Mouse (Mus musculus) gastrocnemius, adult 8-10 months (tissue): Measurements from ENCODE around the gene Slc6a6. TPM values are rescaled to one million over a fixed set of nuclear protein-coding genes. Genes with fewer than 3 reads are reported as not detected.

Source experiments
- DNase-seq, 2 experiments: peaks; one replicate each; pipeline ENCODE4 v3.0.0; 2022; ENCODE audit warnings: low spot score in 2 of 2
- total RNA-seq, 4 experiments: library from RNA; stranded (reverse); gene quantifications; 2 replicates each; pipeline ENCODE4 v1.2.4; 2022

Slc6a6 gene
- total RNA-seq, 4 experiments from 2014 or later = 66.0 to 81.7 (median 77.6) TPM

DNA sequence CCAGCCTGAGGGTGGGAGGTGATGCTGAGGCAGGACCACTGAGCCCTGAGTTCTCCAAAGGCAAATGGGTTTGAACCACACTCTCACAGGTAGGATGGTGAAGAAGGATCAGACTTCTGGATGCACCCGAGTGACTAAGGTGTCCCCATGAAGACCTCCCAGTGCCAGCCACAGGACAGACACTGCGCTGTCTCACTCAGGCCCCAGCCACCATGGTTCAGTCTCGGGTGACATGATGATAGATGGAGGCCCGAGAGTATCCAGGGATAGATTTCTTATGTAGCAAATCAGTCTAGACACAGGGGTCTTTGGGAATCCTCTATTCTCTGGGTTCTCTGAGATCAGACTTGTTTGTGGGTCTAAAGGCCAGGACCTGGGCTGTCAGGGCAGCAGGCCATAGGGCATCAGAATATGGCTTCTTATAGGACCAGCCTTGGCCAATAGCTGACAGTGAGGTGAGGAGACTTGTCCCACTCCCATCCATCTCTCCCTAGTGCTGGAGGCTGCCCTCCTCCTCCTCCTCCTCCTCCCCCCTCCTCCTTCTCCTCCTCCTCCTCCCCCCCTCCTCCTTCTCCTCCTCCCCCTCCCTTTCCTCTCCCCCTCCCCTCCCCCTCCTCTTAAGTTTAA lies 36.8 kb downstream of the Slc6a6 start:
- DNase-seq = no peak

DNA sequence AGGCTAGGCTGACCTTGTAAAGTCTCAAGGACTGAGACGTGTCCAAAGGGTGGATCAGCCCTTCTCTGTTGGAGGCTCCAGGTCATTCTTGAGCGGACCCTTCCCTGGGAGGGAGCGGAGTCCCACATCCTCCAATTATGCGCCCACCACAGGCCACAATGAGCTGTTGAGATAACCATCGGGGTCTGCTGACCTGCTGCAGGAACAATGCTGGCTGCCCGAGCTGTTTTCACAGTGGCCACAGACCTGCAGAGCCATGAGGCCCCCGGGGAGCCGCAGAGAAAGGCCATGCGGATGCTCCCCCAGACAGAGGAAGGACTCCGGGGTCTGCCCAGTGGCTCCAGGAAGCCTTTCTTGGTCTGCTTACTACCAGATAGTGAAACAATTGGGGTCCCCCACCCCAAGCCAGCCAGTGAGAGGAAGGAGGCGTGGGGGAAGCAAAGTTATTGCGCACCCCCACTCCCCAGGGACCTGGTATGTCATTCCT lies 37.4 kb downstream of the Slc6a6 start:
- no peak for DNase-seq

DNA sequence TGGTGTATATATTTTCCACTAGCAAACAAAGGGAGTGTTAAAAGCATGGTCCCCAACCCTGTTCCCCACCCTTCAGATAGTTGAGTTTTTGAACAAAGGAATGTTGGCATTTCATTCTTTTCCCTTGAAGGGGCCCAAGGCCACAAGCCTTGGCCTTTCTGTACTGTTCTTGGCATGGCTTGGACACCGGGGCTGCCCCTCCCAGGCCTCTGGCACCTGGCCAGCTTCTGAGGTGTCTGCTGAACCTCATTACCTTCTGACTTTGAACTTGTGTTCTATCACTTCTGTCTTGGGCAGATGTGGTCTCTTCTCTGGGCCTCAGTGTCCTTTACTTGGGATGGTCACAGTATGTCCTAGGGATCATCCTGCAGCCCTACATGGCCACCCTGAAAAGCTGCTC lies 43.5 kb downstream of the Slc6a6 start:
- DNase-seq = no peak

DNA sequence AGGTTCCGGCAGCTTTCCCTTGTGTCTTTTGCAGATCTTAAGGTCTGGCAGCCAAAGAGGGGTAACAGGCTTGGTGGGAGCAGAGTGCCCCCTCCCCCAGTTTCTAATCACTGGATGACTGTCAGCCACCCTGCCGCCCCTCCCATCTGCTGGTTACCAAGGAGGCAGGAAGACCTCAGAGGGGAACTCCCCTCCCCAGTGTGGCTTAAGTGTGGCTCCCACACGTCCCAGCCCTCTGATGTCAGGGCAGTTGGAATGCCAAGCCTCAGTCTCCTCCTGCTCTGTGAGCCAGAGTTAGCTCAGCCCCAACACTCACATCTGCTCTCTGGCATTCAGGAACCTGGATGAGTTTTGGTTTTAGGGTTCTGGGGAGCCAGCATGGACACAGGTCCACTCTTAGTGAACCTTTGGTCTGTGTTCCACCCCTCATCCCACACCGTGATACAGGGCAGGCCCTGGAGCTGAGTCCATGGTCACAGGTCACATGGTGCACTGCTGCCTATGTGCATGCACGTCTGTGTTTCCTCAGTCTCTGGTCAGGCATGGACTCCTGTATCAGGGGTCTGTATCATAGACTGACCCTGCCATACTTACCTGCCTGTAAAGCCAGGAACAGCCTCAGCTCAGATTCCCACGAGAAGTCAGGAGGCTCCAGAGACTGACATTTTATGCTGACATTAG lies 45.2 kb downstream of the Slc6a6 start:
- no peak for DNase-seq

DNA sequence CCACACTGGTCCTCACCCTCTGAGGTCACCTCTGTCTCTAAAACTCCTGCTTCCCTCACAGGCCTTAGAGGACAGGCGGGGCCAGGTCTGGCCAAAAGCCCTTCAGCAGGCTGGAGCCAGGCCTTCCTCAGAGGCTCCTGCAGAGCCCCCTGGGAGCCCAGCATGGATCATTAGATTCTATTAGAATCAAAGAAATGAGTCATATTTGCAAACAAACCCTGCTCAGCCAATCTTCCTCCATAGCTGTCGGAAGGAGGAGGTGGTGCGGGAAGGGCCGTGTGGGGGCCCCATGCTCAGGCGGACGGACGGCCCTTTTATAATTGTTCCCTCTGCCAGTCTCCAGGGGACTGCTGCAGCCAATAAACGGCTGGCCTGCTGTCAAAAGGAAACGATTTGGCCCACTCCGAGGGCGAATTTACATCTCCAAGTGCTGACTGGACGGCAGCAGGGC lies 45.8 kb downstream of the Slc6a6 start:
- peak; percentile 84 to 90 for DNase-seq

DNA sequence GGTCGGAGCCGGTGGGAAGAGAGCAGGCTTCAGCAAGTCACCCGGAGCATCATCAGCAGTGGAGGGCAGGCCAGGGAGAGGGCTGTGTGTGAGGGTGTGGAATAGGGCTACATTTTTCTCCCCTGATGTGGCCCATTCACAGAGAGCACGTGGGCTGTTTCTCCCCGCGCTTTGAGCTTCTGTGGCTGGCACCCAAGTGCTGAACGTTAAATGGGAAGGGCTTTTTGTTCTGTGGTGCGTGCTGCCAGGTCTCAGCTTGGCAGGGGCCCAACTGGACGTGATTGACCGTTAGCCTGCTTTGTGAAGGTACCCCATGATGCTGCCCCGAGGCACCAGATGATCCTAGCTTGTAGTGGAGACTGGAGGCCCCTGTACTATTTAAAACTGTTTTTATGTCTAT lies 48.3 kb downstream of the Slc6a6 start:
- DNase-seq = no peak

DNA sequence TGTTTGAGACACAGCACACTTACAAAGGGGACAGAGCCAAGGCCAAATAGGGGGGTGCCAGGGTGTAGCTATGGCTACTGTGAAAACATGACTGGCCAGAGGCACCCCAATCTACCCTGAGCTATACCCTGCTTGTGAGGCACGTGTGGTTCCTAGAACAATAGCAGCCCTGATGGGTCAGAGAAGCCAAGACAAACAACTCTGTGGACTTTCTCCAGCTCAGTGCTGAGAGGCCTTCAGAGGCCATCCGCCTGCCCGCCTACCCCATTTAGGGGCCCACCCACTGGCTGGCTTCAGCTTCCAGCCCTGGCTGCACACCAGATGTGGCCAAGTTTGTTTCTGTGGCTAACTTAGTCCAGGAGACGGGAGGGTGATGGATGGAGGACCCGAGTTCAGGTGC lies 52.6 kb downstream of the Slc6a6 start:
- DNase-seq = peak in 1 of 2 experiments; percentile 40

DNA sequence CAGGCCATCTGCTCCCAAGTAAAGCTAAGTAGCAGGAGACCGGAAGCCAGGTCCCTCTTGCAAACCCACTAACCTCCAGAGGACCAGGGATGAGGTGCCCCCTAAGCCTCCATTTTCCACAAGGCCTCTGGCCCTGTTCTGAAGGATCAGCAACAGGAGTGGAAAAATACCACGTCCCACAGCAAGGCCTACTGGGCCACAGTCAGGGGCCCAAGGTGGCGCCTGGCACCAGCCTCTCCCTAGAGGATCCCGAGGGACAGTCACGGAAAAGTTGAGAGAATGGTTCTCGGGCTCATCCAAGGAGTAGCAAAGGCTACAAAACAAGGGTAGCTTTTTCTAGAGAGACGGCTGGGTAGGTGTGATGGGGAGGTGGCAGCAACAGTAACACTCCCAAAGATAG lies 53.6 kb downstream of the Slc6a6 start:
- DNase-seq = no peak

DNA sequence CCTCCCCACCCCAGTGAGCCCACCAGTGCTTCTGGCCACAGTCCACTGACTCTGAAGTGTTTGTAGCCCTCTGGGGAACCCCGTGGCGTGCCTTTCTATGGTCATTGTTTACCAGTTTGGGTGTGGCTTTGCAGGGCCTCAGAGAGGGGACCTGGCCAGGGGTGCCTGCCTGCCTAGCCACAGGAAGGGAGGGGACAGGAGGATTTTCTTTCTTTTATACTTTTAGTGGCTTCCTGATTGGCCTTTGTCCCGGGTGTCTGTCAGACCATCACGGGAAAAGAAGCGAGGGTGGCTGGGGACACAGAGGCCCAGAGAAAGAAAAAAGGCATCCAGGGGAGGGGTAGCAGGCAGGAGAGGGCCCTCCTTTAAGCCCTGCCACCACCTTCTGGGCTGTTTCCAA lies 54.2 kb downstream of the Slc6a6 start:
- DNase-seq = no peak

DNA sequence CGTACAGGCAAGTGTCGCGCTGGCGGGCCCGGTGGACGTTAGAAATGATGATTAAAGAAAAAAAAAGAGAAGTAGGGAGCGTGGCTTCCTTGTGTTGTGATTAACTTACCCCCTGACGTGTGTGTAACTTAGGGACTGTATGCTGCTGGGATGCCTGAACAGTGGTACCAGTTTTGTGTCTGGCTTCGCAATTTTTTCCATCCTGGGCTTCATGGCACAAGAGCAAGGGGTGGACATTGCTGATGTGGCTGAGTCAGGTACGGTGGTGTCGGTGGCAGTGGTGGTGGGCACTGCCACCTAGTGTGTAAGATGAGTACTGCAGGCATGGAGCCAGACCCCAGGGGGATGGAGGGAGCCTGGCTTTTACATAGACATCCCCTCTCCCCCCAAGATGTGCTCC lies 57.2 kb downstream of the Slc6a6 start:
- DNase-seq = peak; percentile 45 to 53

DNA sequence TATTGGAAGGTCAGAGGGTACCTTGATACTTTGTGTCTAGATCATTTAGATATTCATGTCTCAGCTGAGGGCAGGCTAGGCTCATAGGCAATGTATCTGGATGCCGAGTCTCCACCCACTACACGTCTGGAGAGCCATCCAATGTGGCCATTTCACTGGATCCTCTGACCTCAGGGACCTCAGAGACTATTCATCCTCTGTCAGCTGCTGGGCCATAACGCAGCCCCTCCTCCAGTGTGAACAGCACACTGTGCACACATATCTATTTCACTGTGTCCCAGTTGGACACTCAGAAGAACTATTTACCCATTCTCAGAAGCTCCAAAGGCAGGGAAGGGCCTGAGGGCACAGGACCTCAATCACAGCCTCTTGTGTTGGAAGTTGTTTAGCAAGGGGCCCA lies 58.6 kb downstream of the Slc6a6 start:
- no peak for DNase-seq

DNA sequence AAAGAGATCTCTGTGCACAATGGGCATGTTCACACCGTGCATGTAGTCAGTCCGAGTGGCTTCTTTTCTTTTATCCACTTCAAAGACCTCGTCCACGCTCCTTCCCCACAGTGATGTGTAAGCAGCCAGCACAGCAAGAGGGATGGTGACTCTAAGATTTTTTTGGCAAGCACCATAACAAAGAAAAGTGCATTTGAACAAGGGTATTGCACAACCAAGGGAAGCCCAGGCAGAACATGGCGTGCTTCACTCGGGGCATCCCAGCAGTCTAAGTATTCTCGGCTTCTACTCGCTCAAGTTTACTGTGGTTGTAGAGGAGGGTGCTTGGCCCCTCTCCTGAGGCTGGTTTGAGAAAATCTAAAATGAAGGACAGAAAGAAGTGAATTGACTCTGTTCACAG lies 59.1 kb downstream of the Slc6a6 start:
- DNase-seq = no peak

DNA sequence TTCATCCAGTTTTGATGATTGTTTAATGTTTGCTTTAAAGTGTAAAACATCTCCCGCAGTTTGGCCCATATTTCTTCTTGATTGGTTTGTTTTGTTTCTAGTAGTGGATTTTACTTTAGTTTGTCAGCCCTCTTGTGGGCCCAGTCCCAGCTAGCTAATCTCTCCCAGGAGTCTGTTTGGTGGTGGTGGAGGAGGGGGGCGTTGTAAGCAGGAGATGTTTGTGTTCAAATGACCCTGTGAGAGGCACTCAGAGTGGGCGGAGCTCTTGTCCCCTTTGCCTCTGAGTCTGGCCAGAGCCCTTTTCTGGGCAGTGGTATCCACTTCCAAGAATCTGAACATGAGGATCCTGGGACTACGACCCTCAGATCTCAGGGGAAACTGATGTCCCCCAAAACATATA lies 60.0 kb downstream of the Slc6a6 start:
- no peak for DNase-seq

DNA sequence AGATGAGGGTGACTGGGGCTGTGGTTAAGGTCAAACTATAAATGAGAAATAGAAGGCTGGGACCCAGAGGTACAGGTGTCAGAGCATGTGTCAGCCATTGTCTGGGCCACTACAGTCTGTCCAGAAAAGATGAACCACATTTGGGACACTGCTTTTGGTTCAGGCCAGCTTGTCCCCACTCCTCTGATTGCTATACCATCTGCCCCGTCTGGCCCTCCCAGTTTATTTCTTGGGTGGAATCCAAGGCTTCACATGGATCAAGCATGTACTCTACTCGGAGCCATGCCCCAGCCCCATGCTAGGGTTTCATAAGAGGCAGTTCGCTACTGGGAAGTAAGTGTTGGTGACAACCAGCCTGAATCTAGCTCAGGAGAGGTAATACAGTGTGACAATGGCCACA lies 61.4 kb downstream of the Slc6a6 start:
- no peak for DNase-seq

DNA sequence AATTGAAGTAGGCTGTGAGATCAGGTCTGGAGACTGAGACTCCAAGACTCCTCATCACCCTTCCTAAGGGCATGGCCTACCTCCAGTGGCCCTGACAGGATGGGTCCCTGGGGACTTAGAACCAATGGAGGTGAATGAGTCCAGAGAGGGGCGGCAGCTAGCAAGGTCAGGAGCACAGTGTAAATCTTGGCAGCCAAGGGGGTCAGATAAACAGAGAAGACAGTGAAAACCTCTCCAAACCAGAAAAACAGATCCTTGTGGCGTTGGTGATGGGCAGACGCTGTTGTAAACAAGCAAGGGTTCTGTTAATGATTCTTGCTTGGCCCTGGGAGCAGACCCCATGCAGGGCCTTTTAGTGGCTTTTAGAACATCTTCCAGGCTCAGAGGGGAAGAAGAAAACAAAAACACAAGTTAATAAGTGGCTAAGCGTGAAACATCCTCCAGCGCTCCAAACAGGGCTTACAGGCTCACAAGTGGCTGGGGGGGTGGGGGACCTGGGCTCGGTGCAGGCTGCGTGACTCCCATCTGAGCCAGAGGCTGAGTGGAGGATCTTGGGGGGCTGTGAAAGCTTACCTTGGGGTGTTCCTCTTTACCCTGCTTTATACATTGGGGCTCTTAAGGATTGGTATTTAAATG lies 62.2 kb downstream of the Slc6a6 start:
- no peak for DNase-seq

DNA sequence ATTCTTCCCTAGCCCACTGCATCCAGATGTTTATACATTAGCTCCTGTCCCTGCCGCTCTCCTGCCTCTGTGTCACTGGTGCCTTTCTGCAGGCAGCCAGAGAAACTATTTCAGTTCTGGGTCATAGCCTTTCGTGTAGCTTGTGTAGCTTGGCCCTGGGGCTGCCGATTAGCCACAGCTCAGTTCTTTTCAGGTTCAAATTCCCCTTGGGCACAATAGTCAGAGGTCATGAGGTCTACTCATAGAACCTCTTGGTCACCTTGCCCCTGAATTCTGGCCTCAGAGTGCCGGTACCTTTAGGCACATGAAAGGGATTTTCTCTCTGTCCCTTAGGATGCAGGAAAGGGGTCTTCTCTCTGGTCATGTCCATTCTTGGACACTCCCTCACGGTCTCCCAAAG lies 62.9 kb downstream of the Slc6a6 start:
- DNase-seq = no peak

DNA sequence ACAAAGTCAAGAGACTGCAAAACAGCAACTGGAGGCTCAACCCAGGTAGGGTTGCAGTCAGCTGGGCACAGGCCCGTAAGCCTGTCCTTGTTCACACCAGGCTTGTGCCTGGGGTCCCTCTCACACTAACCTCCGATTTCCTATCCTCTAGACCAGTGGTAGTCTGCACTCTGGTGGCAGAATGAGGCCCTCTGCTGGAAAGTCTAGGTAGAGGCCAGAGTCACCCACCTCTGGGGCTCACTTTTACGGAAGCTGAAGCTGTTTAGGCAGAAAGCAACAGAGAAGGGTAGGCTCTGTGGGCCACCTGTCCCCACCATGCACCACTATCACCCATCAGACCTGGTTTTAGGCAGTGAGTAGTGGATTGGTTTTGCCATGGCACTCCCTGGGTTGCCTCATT lies 67.1 kb downstream of the Slc6a6 start:
- no peak for DNase-seq

DNA sequence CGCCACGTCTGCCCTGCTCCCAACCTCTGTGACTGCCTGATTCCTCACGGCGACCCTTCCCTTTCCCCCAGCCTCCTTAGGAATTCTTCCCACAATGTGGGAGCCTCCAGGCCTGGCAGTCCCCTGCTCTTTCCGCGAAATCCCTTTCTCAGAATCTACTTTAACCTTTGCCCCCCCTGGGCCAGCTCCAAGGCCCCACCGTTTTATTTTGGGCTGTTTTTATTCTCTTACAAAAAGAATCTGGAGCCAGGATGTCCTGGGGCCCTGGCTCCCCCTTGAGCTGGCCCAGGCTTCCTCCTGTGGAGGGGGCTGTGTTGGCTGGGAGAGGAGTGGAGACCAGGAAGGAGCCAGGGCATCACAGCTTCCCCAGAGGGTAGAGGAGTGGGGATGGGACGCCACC lies 69.0 kb downstream of the Slc6a6 start:
- DNase-seq = no peak

DNA sequence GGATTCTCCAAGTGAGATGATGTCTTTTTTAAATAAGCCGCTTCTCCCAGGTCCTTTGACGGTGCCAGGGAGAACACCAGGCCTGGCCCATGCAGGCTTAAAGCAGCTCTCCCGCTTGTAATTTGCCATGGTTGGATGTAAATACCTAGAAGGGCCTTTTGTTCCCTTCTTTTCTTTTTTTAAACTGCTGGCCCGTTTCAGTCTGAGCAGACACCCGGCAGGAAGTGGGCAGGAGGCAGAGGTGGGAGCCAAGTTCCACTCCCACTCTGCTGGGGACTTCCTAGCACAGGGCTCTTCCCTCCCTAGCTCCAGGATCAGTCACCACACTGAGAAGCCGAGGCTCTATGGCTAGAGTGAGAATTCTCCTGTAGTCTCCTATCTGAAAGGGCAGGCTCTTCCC lies 70.2 kb downstream of the Slc6a6 start:
- no peak for DNase-seq

DNA sequence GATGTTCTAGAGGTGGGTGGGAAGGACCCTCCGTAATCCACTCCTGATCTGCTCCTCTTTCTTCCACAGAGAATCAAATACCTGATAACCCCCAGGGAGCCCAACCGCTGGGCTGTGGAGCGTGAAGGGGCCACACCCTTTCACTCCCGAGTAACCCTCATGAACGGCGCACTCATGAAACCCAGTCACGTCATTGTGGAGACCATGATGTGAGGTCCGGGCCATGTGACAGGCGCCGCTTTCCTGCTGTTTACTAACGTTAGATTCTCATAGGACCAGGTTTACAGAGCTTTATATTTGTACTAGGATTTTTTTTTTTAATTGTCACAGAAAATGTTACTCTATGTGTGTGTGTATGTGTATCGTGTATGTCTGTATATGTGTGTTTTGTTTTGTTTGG lies 71.0 kb downstream of the Slc6a6 start:
- no peak for DNase-seq

DNA sequence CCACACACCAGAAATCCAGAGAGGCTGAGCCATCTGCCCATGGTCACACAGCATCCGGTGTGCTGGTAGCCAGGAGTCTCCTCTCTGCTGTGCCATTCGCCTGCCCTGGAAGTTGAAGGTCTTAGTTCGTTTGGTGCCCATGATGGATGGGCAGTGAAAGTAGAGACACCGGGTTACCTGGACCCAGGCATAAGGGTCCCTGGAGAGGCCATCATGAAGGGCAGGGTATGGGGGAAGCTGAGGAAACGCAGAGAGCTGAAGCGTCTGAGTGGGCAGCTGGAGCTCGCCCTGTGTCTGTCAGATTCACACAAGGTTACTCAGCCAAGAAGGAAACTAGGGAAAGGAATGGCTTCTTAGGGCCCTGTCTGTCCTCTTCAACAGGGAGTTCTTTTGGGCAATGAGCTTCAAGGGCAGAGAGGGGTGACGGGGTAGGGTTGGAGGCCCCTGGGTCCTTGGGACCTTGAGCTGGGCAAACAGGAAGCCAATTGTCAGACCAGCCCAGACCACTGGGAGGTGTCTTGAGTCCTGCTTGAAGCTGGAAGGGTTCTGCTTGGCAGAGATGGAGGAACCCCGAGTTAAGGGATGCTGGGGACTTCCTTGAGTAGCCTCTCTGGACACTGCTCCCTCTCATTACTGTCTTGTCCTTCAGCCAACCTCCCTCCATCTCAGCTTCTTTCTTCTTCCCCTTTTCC lies 78.3 kb downstream of the Slc6a6 start:
- DNase-seq = no peak

DNA sequence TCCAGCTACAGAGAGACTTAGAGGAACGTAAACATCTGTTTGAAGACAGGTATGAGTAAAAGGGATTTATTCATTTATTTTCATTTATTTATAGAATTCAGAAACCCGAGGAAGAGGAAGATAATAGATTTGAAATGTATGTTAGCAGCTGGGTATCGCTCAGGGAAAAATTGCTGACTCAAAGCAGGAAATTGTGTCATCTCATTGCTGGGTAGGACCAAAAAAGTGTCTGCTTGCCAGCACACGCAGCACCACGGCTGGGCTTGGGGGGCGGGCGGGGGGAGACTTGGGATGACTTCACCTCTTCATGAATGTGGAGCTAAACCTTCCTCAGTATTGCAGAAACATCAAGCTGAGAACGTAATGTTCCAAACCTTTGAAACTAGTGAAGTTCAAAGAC lies 83.7 kb downstream of the Slc6a6 start:
- DNase-seq = no peak
